Mouse (Mus musculus) liver, embryonic 15.5 days (tissue): ENCODE results near the gene Slc35c1. TPM values are rescaled to one million over a fixed set of nuclear protein-coding genes. Genes with fewer than 3 reads are reported as not detected.

ENCODE experiments used
- ATAC-seq: fragments of 200-750 bp; cut with Nextera tagmentation; 2 replicates; pipeline ENCODE4 v1.8.0; 2017; ENCODE audit warnings: moderate number of reproducible peaks, mild to moderate bottlenecking, moderate library complexity; ENCODE audit not compliant: insufficient read depth
- H3K27ac ChIP-seq: fragments of 300-500 bp; sonication (generic); replicated peaks from 2 replicates; pipeline ENCODE4 v1.5.1; 2015; ENCODE audit warnings: mild to moderate bottlenecking, inconsistent platforms
- H3K27me3 ChIP-seq: fragments of 300-500 bp; sonication (generic); 2 replicates; pipeline ENCODE4 v1.6.1; 2015; ENCODE audit warnings: mild to moderate bottlenecking, inconsistent platforms
- H3K36me3 ChIP-seq: fragments of 300-500 bp; sonication (generic); replicated peaks from 2 replicates; pipeline ENCODE4 v1.6.1; 2015; ENCODE audit warnings: moderate library complexity, mild to moderate bottlenecking, inconsistent platforms
- H3K4me1 ChIP-seq: fragments of 300-500 bp; sonication (generic); replicated peaks from 2 replicates; pipeline ENCODE4 v1.6.1; 2015; ENCODE audit warnings: inconsistent platforms
- H3K4me2 ChIP-seq: fragments of 300-500 bp; sonication (generic); 2 replicates; pipeline ENCODE4 v1.6.1; 2015; ENCODE audit warnings: moderate library complexity, mild to moderate bottlenecking, inconsistent platforms
- H3K4me3 ChIP-seq: fragments of 300-500 bp; sonication (generic); replicated peaks from 2 replicates; pipeline ENCODE4 v1.5.1; 2015; ENCODE audit warnings: mild to moderate bottlenecking, inconsistent platforms
- H3K9ac ChIP-seq: fragments of 300-500 bp; sonication (generic); 2 replicates; pipeline ENCODE4 v1.6.1; 2015; ENCODE audit warnings: moderate library complexity, mild to moderate bottlenecking, inconsistent platforms
- H3K9me3 ChIP-seq: fragments of 300-500 bp; sonication (generic); replicated peaks from 2 replicates; pipeline ENCODE4 v1.6.1; 2016; ENCODE audit warnings: inconsistent platforms
- WGBS: fragments of 180-500 bp; shearing (Covaris S2); methylation state at CpG from one replicate; pipeline ENCODE4 v1.1.7; 2015; ENCODE audit warnings: mixed read lengths; ENCODE audit not compliant: insufficient replicate concordance; 5-methylcytosine and 5-hydroxymethylcytosine counted together
- polyA plus RNA-seq: library from polyadenylated mRNA; unstranded; fragments of >200 nt; fragmentation: Nextera tagmentation; extraction: Ambion mirVana; gene quantifications from 2 replicates; pipeline ENCODE4 v1.2.1, GENCODE M21; 2015

The Slc35c1 gene
- polyA plus RNA-seq, 1 experiment from 2014 or later, result 11.0 TPM

- Histone ChIP-seq H3K4me1 (no peaks in the 10 kb centered on the region), H3K27me3 (no peaks in the 10 kb centered on the region), H3K27ac (no peak overlapping the region), H3K4me2 (no peak overlapping the region), H3K4me3 (no peak overlapping the region), H3K36me3 (no peaks in the 10 kb centered on the region), H3K9me3 (no peaks in the 10 kb centered on the region), H3K9ac (no peak overlapping the region)
- ATAC-seq, result no peak
- 55% methylated on average over 2 of the region's 2 CpGs for WGBS
Measured at GRCm38 (mm10) chr2:92475711-92476110, 15.4 kb upstream of the Slc35c1 start.

GRCm38 (mm10) chr2:92474920-92475319, 14.6 kb upstream of the Slc35c1 start:
- no peaks in the 10 kb centered on the region for H3K4me1 ChIP-seq
- no peak overlapping the region for H3K4me3 ChIP-seq
- no peak overlapping the region for H3K9ac ChIP-seq
- no peak overlapping the region for H3K27ac ChIP-seq
- H3K4me2 ChIP-seq, result no peak overlapping the region
- H3K27me3 ChIP-seq, result no peaks in the 10 kb centered on the region
- H3K9me3 ChIP-seq, result no peaks in the 10 kb centered on the region
- no peak for ATAC-seq
- no peaks in the 10 kb centered on the region for H3K36me3 ChIP-seq
- WGBS, result 66% methylated on average over 3 of the region's 3 CpGs

GRCm38 (mm10) chr2:92471886-92472670, 11.7 kb upstream of the Slc35c1 start:
- H3K9ac ChIP-seq, result no peak overlapping the region
- H3K27me3 ChIP-seq, result no peaks in the 10 kb centered on the region; the same call in 1 of the 2 replicates
- ATAC-seq, result no peak
- no peaks in the 10 kb centered on the region for H3K9me3 ChIP-seq
- no peak overlapping the region for H3K4me2 ChIP-seq
- no peaks in the 10 kb centered on the region for H3K4me1 ChIP-seq
- no peaks in the 10 kb centered on the region for H3K36me3 ChIP-seq
- H3K4me3 ChIP-seq, result no peak overlapping the region
- no peak overlapping the region for H3K27ac ChIP-seq
- 68% methylated on average over 12 of the region's 12 CpGs for WGBS

- H3K4me3 ChIP-seq, result no peak overlapping the region
- H3K27ac ChIP-seq, result no peak overlapping the region
- ATAC-seq, result no peak
- H3K4me1 ChIP-seq, result peaks cover 10% of the 10 kb centered on the region
- H3K27me3 ChIP-seq, result peaks cover 15% of the 10 kb centered on the region
- no peaks in the 10 kb centered on the region for H3K36me3 ChIP-seq
- H3K9ac ChIP-seq, result no peak overlapping the region
- H3K9me3 ChIP-seq, result no peaks in the 10 kb centered on the region
- no peak overlapping the region for H3K4me2 ChIP-seq
- WGBS, result 44% methylated on average over 3 of the region's 3 CpGs
Measured at GRCm38 (mm10) chr2:92464690-92465089, 4.4 kb upstream of the Slc35c1 start.

DNA sequence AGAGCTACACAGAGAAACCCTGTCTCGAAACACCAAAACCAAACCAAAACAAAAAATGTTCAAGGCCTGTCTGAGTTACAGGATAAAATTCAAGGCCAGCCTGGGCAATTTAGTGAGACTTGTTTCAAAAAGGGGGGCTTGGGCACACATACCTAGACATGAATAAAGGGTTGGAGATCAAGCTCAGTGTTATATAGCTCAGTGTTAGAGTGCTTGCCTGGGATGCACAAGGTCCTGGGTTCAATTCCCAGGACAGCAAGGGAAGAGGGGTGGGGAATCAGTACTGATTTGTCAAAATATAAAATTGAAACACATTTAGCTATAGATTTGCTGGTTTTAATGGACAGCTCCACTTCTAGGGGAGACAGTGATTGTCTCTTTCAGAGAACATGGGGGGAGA, 877 bp upstream of the Slc35c1 start:
- H3K4me3 ChIP-seq, result no peak overlapping the region
- H3K36me3 ChIP-seq, result 0 out of 2 replicates have a peak, but pooled peaks cover 2% of the 10 kb centered on the region
- no peaks in the 10 kb centered on the region for H3K9me3 ChIP-seq
- no peak overlapping the region for H3K9ac ChIP-seq
- 64% methylated on average over 1 of the region's 1 CpGs for WGBS
- H3K27ac ChIP-seq, result no peak overlapping the region
- H3K27me3 ChIP-seq, result peaks cover 15% of the 10 kb centered on the region
- ATAC-seq, result no peak
- peaks cover 40% of the 10 kb centered on the region for H3K4me1 ChIP-seq
- no peak overlapping the region for H3K4me2 ChIP-seq

DNA sequence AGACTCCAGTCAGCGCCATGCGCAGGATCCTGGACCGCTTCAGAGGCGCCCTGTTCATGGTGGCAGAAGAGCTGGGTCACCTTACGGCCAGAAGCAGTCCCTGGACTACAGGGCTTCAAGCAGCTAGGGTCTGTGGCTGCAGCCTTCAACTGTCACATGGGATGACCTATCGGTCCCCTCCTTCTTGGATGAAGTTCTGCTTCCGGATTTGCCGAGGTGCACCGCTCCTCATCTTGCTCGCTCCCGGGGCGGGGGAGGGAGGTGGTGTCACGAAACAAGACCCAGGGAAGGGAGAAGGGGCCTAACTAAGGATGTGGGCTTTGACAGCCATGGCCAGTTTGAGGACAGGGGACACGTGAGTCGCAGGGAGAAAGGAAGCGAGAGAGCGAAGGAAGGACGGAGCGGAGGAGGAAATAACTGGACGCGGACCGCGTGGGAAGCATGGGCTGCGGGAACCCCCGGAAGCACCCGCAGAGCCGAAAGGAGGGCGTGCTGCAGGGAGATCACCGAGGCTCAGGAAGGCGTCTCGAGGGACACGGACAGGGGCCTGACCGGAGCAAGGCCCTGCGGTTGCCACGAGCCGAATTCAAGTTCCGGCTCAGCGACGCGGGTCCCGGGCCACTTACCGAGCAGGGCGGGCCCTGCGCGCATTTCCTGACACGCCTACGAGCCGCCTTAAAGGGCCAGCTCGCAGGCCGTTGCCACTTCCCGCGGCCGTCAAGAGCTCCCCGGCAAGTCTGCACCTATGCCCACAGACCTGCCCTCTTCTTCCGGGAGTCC, 1.0 kb downstream of the Slc35c1 start:
- Histone ChIP-seq H3K4me2 (peak overlapping the region; percentile 92), H3K4me3 (peak overlapping the region; percentile 66), H3K4me1 (peaks cover 53% of the 10 kb centered on the region), H3K27me3 (peaks cover 15% of the 10 kb centered on the region), H3K36me3 (peaks cover 11% of the 10 kb centered on the region), H3K9ac (peak overlapping the region; percentile 60), H3K27ac (peak overlapping the region; percentile 48; the same call in 1 of the 2 replicates), H3K9me3 (no peaks in the 10 kb centered on the region)
- WGBS, result under 1% methylated on average over 55 of the region's 55 CpGs
- ATAC-seq, result peak; percentile 78

- H3K4me3 ChIP-seq, result peak overlapping the region; percentile 66
- H3K27me3 ChIP-seq, result peaks cover 15% of the 10 kb centered on the region
- no peak for ATAC-seq
- 38% methylated on average over 13 of the region's 13 CpGs for WGBS
- H3K4me2 ChIP-seq, result peak overlapping the region; percentile 92
- no peaks in the 10 kb centered on the region for H3K9me3 ChIP-seq
- H3K9ac ChIP-seq, result peak overlapping the region; percentile 60; the same call in 1 of the 2 replicates
- H3K27ac ChIP-seq, result no peak overlapping the region
- H3K4me1 ChIP-seq, result peaks cover 53% of the 10 kb centered on the region
- H3K36me3 ChIP-seq, result peaks cover 20% of the 10 kb centered on the region
Measured at GRCm38 (mm10) chr2:92458481-92458880, 1.9 kb downstream of the Slc35c1 start.

GRCm38 (mm10) chr2:92456970-92457530, 3.3 kb downstream of the Slc35c1 start:
- peaks cover 32% of the 10 kb centered on the region for H3K36me3 ChIP-seq
- H3K4me2 ChIP-seq, result peak overlapping the region; percentile 92
- ATAC-seq, result no peak
- peaks cover 53% of the 10 kb centered on the region for H3K4me1 ChIP-seq
- H3K9me3 ChIP-seq, result no peaks in the 10 kb centered on the region
- H3K9ac ChIP-seq, result no peak overlapping the region
- H3K27ac ChIP-seq, result no peak overlapping the region
- peaks cover 19% of the 10 kb centered on the region for H3K27me3 ChIP-seq
- peak overlapping the region; percentile 66 for H3K4me3 ChIP-seq
- WGBS, result 35% methylated on average over 8 of the region's 8 CpGs

DNA sequence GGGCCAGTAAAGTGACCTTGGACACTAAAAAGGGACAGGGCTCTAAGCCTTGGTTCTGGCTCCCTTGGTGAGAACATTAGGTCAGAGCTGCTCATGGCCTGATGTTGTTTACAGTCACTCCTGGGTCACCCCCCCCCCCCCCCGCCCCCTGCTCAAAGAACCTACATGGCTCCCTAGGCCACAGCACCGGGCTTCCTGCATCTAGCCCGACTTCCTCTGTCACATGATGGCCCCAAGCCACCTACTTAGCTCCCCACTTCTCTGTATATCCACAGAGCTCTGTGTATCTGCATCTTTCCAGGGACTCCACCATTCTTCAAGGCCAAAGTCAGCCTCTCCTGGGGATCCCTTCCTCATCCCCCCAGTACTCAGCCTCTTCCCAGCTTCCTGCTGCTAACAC, 4.6 kb downstream of the Slc35c1 start:
- WGBS, result 15% methylated on average over 3 of the region's 3 CpGs
- H3K4me2 ChIP-seq, result peak overlapping the region; percentile 5; the same call in 1 of the 2 replicates
- no peak for ATAC-seq
- H3K4me1 ChIP-seq, result peaks cover 63% of the 10 kb centered on the region
- no peak overlapping the region for H3K4me3 ChIP-seq
- no peaks in the 10 kb centered on the region for H3K9me3 ChIP-seq
- H3K36me3 ChIP-seq, result peaks cover 33% of the 10 kb centered on the region
- H3K27me3 ChIP-seq, result peaks cover 14% of the 10 kb centered on the region
- no peak overlapping the region for H3K27ac ChIP-seq
- no peak overlapping the region for H3K9ac ChIP-seq

- ATAC-seq, result no peak
- 75% methylated on average over 11 of the region's 11 CpGs for WGBS
- Histone ChIP-seq H3K9me3 (no peaks in the 10 kb centered on the region), H3K9ac (no peak overlapping the region), H3K36me3 (peaks cover 33% of the 10 kb centered on the region), H3K27me3 (peaks cover 19% of the 10 kb centered on the region), H3K27ac (no peak overlapping the region), H3K4me1 (peaks cover 52% of the 10 kb centered on the region), H3K4me3 (no peak overlapping the region), H3K4me2 (no peak overlapping the region)
Measured at GRCm38 (mm10) chr2:92454166-92454565, 6.2 kb downstream of the Slc35c1 start.

DNA sequence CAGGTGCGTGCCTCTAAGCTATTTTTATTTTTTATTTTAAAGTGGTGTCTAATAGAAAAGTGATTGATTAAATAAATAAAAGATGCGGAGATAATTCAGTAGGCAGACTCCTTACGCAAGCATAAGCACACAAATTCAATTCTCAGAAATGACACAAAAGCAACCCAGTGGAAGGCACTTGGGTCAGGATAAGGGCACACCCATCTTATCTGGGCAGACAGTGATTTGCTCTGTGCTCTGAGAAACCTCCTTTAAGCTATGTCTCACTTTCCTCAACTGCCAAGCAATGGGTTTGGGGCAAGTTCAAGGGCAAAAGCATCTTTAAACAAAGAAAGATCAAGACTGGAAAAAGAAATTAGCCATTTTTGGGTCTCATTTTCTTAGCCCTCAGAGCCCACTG, 9.2 kb downstream of the Slc35c1 start:
- peaks cover 30% of the 10 kb centered on the region for H3K27me3 ChIP-seq
- no peaks in the 10 kb centered on the region for H3K9me3 ChIP-seq
- no peak overlapping the region for H3K9ac ChIP-seq
- H3K27ac ChIP-seq, result no peak overlapping the region
- ATAC-seq, result no peak
- WGBS, result 36% methylated on average over 3 of the region's 3 CpGs
- H3K4me3 ChIP-seq, result no peak overlapping the region
- H3K4me1 ChIP-seq, result peaks cover 28% of the 10 kb centered on the region
- H3K4me2 ChIP-seq, result no peak overlapping the region
- peaks cover 31% of the 10 kb centered on the region for H3K36me3 ChIP-seq
